Mouse (Mus musculus) C2C12 (cell line): ENCODE results near the gene Mettl23. TPM values are rescaled to one million over a fixed set of nuclear protein-coding genes. Genes with fewer than 3 reads are reported as not detected.

Source experiments
- H3K27me3 ChIP-seq: one replicate; pipeline ENCODE4 v1.6.1; 2011; ENCODE audit not compliant: control insufficient read depth, insufficient read depth, insufficient read length
- H3K36me3 ChIP-seq: one replicate; pipeline ENCODE4 v1.6.1; 2011; ENCODE audit not compliant: control insufficient read depth, insufficient read depth
- H3K4me3 ChIP-seq: one replicate; pipeline ENCODE4 v1.5.1; 2011; ENCODE audit warnings: mild to moderate bottlenecking, control low read depth; ENCODE audit not compliant: poor library complexity, insufficient read depth, severe bottlenecking
- H3K79me2 ChIP-seq: one replicate; pipeline ENCODE4 v1.6.1; 2011; ENCODE audit not compliant: control insufficient read depth, insufficient read depth
- H3K79me3 ChIP-seq: one replicate; pipeline ENCODE4 v1.6.1; 2011; ENCODE audit warnings: low read depth, control low read depth
- H3ac ChIP-seq: one replicate; pipeline ENCODE3; 2011; ENCODE audit warnings: low read depth; ENCODE audit not compliant: control insufficient read depth, insufficient read length
- CEBPB ChIP-seq: IDR thresholded peaks from one replicate; pipeline ENCODE4 v1.6.1; 2011; ENCODE audit warnings: low read depth, mild to moderate bottlenecking, control low read depth, moderate library complexity
- CTCF ChIP-seq: IDR thresholded peaks from one replicate; pipeline ENCODE4 v1.5.1; 2011; ENCODE audit not compliant: control insufficient read depth, insufficient read depth, insufficient read length
- FOSL1 ChIP-seq: IDR thresholded peaks from one replicate; pipeline ENCODE4 v1.8.0; 2011; ENCODE audit warnings: mild to moderate bottlenecking, low read length; ENCODE audit not compliant: poor library complexity, insufficient read depth, severe bottlenecking
- MAX ChIP-seq: IDR thresholded peaks from one replicate; pipeline ENCODE4 v1.6.1; 2011; ENCODE audit warnings: mild to moderate bottlenecking, control low read depth
- MYOD1 ChIP-seq: IDR thresholded peaks from one replicate; pipeline ENCODE4 v1.6.1; 2011; ENCODE audit warnings: low read depth; ENCODE audit not compliant: control insufficient read depth, insufficient read length
- MYOG ChIP-seq: IDR thresholded peaks from one replicate; pipeline ENCODE4 v1.6.1; 2011; ENCODE audit not compliant: control insufficient read depth, insufficient read length; ENCODE audit errors: extremely low read depth
- USF1 ChIP-seq: IDR thresholded peaks from one replicate; pipeline ENCODE4 v1.6.1; 2011; ENCODE audit warnings: low read depth, mild to moderate bottlenecking, control low read depth, moderate library complexity
- polyA plus RNA-seq: library from polyadenylated mRNA; unstranded; fragments of >200 nt; fragmentation: generic; extraction: Trizol; gene quantifications from one replicate; pipeline ENCODE4 v1.2.1, GENCODE M21; 2012; ENCODE audit warnings: missing spikeins

Mettl23 gene
- polyA plus RNA-seq, 1 experiment, result 15.1 TPM

DNA sequence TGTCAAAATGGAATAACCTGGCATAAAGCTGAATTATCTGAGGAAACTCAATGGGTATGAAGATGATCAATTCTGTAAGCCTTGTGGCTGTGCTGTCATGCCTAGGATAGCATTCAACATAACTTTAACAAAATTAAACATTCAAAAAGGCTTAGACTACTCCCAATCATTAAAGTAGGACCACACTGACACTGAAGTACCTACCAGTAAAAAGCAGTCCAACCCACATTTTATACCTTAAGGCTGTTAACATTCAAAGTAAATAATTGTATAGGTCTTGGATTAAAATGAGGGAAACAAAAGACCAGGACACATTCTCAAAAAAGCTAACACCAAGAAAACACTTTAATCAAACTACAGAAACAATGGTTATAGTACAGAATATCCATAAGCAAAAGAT, 6.5 kb downstream of the Mettl23 start:
- no peak for TF ChIP-seq FOSL1
- TF ChIP-seq MYOG, result no peak
- no peak for TF ChIP-seq CEBPB
- no peak for TF ChIP-seq CTCF
- no peak for TF ChIP-seq MYOD1
- TF ChIP-seq MAX, result no peak
- no peak for TF ChIP-seq USF1
- Histone ChIP-seq H3K36me3 (peaks cover 63% of the 10 kb centered on the region), H3ac (no peak overlapping the region), H3K27me3 (no peaks in the 10 kb centered on the region), H3K79me2 (peaks cover 92% of the 10 kb centered on the region), H3K79me3 (peaks cover 50% of the 10 kb centered on the region), H3K4me3 (no peak overlapping the region)

- peak overlapping the region; percentile 98 for H3K4me3 ChIP-seq
- H3K79me3 ChIP-seq, result peaks cover 53% of the 10 kb centered on the region
- H3K79me2 ChIP-seq, result peaks cover 92% of the 10 kb centered on the region
- TF ChIP-seq USF1 (no peak), MYOD1 (no peak), MYOG (no peak), CEBPB (no peak), FOSL1 (no peak), CTCF (no peak), MAX (no peak)
- H3K36me3 ChIP-seq, result peaks cover 63% of the 10 kb centered on the region
- H3K27me3 ChIP-seq, result no peaks in the 10 kb centered on the region
- peak overlapping the region; percentile 61 for H3ac ChIP-seq
Measured at GRCm38 (mm10) chr11:116850085-116850484, 7.0 kb downstream of the Mettl23 start.

DNA sequence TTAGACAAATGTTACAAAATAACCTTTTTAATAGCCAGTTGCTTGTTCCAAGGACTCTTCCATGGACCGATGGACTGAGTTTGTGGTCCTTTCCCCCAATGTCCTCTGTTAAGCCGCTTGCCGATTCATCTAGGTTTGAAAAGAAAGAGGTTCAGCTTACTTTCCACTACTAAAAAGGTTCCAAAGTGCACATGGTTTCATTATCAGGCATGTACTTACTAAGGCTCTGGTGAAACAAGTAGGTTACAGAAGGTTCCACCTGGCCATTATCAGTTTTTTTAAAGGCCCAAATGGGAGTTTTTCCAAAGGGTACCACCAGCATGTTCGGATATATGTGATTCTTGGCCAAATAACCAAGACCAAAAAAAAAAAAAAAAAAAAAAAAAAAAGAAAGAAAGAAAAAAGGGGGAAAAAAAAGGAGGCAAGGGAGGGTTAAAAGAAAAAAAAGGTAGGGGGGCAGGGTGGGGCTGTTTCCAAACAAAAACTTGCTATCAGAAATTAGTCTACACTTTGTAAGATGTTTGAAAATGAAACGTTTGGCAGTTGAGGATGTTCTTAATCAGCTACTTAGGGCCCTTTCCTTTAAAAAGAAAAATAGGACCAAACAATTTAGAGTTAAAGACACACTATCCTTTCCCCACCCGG, 7.9 kb downstream of the Mettl23 start:
- peaks cover 91% of the 10 kb centered on the region for H3K79me2 ChIP-seq
- peaks cover 58% of the 10 kb centered on the region for H3K79me3 ChIP-seq
- no peaks in the 10 kb centered on the region for H3K27me3 ChIP-seq
- peaks cover 61% of the 10 kb centered on the region for H3K36me3 ChIP-seq
- TF ChIP-seq MYOD1 (no peak), CTCF (no peak), CEBPB (no peak), MAX (no peak), USF1 (no peak), MYOG (no peak), FOSL1 (no peak)
- peak overlapping the region; percentile 66 for H3ac ChIP-seq
- peak overlapping the region; percentile 98 for H3K4me3 ChIP-seq

DNA sequence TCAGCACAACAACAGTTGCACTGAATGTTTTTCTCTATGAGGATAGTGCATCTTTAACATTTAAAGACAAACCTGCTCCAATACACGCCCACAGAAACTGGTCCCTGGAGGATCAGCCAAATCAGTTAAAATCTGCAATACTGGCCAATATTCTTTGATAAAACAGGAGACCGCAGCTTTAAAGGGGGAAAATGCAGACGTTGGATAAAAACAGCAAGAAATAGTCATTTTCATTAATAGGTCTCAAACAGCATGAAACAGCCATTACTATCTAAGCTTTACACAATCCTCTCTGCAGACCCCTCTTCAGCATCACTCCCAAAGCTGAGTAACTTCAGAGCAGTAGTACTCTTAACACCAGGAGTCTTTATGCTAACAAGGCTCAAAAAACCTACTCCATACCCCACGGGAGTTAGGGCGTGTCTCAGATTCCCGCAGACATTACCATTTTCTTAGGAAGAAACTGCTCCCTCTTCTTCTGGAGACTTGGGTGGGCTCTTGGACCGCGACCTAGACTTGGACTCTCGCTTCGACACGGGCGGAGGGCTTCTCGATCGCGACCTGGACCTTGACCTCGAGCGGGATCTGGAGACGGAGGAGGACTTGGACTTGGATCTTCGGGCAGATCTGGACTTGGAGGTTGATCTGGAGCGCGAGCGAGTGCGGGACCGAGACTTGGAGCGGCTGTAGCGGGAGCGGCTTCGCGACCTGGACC, 8.7 kb downstream of the Mettl23 start:
- H3K36me3 ChIP-seq, result peaks cover 60% of the 10 kb centered on the region
- no peak for TF ChIP-seq USF1
- no peak for TF ChIP-seq MYOG
- TF ChIP-seq MYOD1, result no peak
- no peak for TF ChIP-seq CEBPB
- no peak for TF ChIP-seq CTCF
- TF ChIP-seq MAX, result no peak
- no peak for TF ChIP-seq FOSL1
- H3K79me3 ChIP-seq, result peaks cover 58% of the 10 kb centered on the region
- H3ac ChIP-seq, result peak overlapping the region; percentile 84
- no peaks in the 10 kb centered on the region for H3K27me3 ChIP-seq
- H3K79me2 ChIP-seq, result peaks cover 91% of the 10 kb centered on the region
- peak overlapping the region; percentile 98 for H3K4me3 ChIP-seq

- Histone ChIP-seq H3K27me3 (no peaks in the 10 kb centered on the region), H3K79me3 (peaks cover 56% of the 10 kb centered on the region), H3K36me3 (peaks cover 62% of the 10 kb centered on the region), H3K4me3 (peak within 1 kb of the TSS; percentile 98), H3K79me2 (peaks cover 91% of the 10 kb centered on the region), H3ac (peak within 1 kb of the TSS; percentile 94)
- TF ChIP-seq USF1 (no peak), FOSL1 (no peak), MAX (no peak), MYOD1 (no peak), CEBPB (no peak), CTCF (no peak), MYOG (no peak)
Measured at GRCm38 (mm10) chr11:116852291-116852890, 9.3 kb downstream of the Mettl23 start, which contains the start of gene Mfsd11. TSS of gene Mfsd11 (plus strand) at chr11:116852440.
